Mouse (Mus musculus) liver, embryonic 11.5 days (tissue): ENCODE measurements around the gene Mical3. TPM values are rescaled to one million over a fixed set of nuclear protein-coding genes. Genes with fewer than 3 reads are reported as not detected.

ENCODE experiments used
- ATAC-seq: fragments of 200-750 bp; cut with Nextera tagmentation; replicated peaks from 2 replicates; pipeline ENCODE4 v1.8.0; 2017; ENCODE audit warnings: moderate number of reproducible peaks, mild to moderate bottlenecking, moderate TSS enrichment, moderate library complexity; ENCODE audit not compliant: low FRiP score
- DNase-seq: peaks from one replicate; pipeline ENCODE4 v3.0.0-alpha.2; 2017; ENCODE audit warnings: low spot score
- H3K27ac ChIP-seq: fragments of 300-500 bp; sonication (generic); 2 replicates; pipeline ENCODE4 v1.5.1; 2014; ENCODE audit warnings: mild to moderate bottlenecking, low read depth, low read length, control low read depth
- H3K27me3 ChIP-seq: fragments of 300-500 bp; sonication (generic); replicated peaks from 2 replicates; pipeline ENCODE4 v1.6.1; 2014; ENCODE audit warnings: low read length, mixed read lengths; ENCODE audit not compliant: control insufficient read depth, insufficient read depth
- H3K36me3 ChIP-seq: fragments of 300-500 bp; sonication (generic); 2 replicates; pipeline ENCODE4 v1.6.1; 2014; ENCODE audit warnings: mild to moderate bottlenecking, low read length, moderate library complexity, mixed read lengths; ENCODE audit not compliant: control insufficient read depth, insufficient read depth
- H3K4me1 ChIP-seq: fragments of 300-500 bp; sonication (generic); replicated peaks from 2 replicates; pipeline ENCODE4 v1.6.1; 2014; ENCODE audit warnings: low read length, mixed read lengths; ENCODE audit not compliant: control insufficient read depth, insufficient read depth
- H3K4me2 ChIP-seq: fragments of 300-500 bp; sonication (generic); 2 replicates; pipeline ENCODE4 v1.6.1; 2014; ENCODE audit warnings: mild to moderate bottlenecking, control low read depth, moderate library complexity
- H3K4me3 ChIP-seq: fragments of 300-500 bp; sonication (generic); 2 replicates; pipeline ENCODE4 v1.5.1; 2014; ENCODE audit warnings: low read depth, low read length, control low read depth
- H3K9ac ChIP-seq: fragments of 300-500 bp; sonication (generic); 2 replicates; pipeline ENCODE4 v1.6.1; 2014; ENCODE audit warnings: low read depth, low read length, control low read depth
- H3K9me3 ChIP-seq: fragments of 300-500 bp; sonication (generic); 2 replicates; pipeline ENCODE4 v1.6.1; 2016; ENCODE audit warnings: low read length, inconsistent platforms, mixed read lengths; ENCODE audit not compliant: control insufficient read depth
- WGBS: fragments of 180-500 bp; shearing (Covaris S2); extraction: QIAGEN DNeasy Blood & Tissue Kit; methylation state at CpG from one replicate; pipeline ENCODE4 v1.1.7; 2014; 5-methylcytosine and 5-hydroxymethylcytosine counted together
- polyA plus RNA-seq: library from polyadenylated mRNA; unstranded; fragments of >200 nt; fragmentation: Nextera tagmentation; extraction: Ambion mirVana; gene quantifications from 2 replicates; pipeline ENCODE4 v1.2.1, GENCODE M21; 2014

Gene Mical3
- polyA plus RNA-seq, 1 experiment from 2014 or later: 20.2 TPM

- Histone ChIP-seq H3K27me3 (no peaks in the 10 kb centered on the region), H3K36me3 (peaks cover 3% of the 10 kb centered on the region), H3K27ac (no peak overlapping the region), H3K9me3 (no peaks in the 10 kb centered on the region), H3K4me3 (no peak overlapping the region), H3K4me2 (no peak overlapping the region), H3K4me1 (peaks cover 13% of the 10 kb centered on the region; the same call in 1 of the 2 replicates), H3K9ac (no peak overlapping the region)
- no peak for DNase-seq
- ATAC-seq: no peak
- WGBS: 86% methylated on average over 3 of the region's 3 CpGs
These were observed 191.0 kb downstream of the Mical3 start for GRCm38 (mm10) chr6:120939783-120940182.

- ATAC-seq (no peak; the same call in 1 of the 2 replicates), DNase-seq (no peak)
- Histone ChIP-seq H3K27ac (no peak overlapping the region), H3K4me2 (no peak overlapping the region), H3K9ac (no peak overlapping the region), H3K4me1 (peaks cover 12% of the 10 kb centered on the region; the same call in 1 of the 2 replicates), H3K9me3 (no peaks in the 10 kb centered on the region), H3K4me3 (no peak overlapping the region), H3K27me3 (no peaks in the 10 kb centered on the region), H3K36me3 (peaks cover 12% of the 10 kb centered on the region)
- WGBS: 86% methylated on average over 12 of the region's 12 CpGs
These were observed 191.9 kb downstream of the Mical3 start for GRCm38 (mm10) chr6:120938763-120939450.

- Histone ChIP-seq H3K27me3 (no peaks in the 10 kb centered on the region), H3K9me3 (no peaks in the 10 kb centered on the region), H3K4me1 (peaks cover 5% of the 10 kb centered on the region; the same call in 1 of the 2 replicates), H3K4me2 (no peak overlapping the region), H3K36me3 (peaks cover 12% of the 10 kb centered on the region), H3K27ac (no peak overlapping the region), H3K9ac (no peak overlapping the region), H3K4me3 (no peak overlapping the region)
- ATAC-seq: peak; percentile 49
- WGBS: 76% methylated on average over 11 of the region's 11 CpGs
- DNase-seq: no peak
These were observed 192.7 kb downstream of the Mical3 start for GRCm38 (mm10) chr6:120937999-120938608.

- ATAC-seq (no peak), DNase-seq (no peak)
- Histone ChIP-seq H3K4me3 (no peak overlapping the region), H3K27me3 (no peaks in the 10 kb centered on the region), H3K4me1 (peaks cover 10% of the 10 kb centered on the region; the same call in 1 of the 2 replicates), H3K4me2 (no peak overlapping the region), H3K36me3 (peaks cover 16% of the 10 kb centered on the region), H3K9me3 (no peaks in the 10 kb centered on the region), H3K9ac (no peak overlapping the region), H3K27ac (no peak overlapping the region)
- WGBS: 82% methylated on average over 16 of the region's 16 CpGs
These were observed 193.6 kb downstream of the Mical3 start for GRCm38 (mm10) chr6:120937104-120937617.

- DNase-seq (no peak), ATAC-seq (no peak)
- peaks cover 17% of the 10 kb centered on the region for H3K4me1 ChIP-seq
- 79% methylated on average over 4 of the region's 4 CpGs for WGBS
- H3K9me3 ChIP-seq: no peaks in the 10 kb centered on the region
- no peak overlapping the region for H3K4me2 ChIP-seq
- no peak overlapping the region for H3K9ac ChIP-seq
- H3K27me3 ChIP-seq: no peaks in the 10 kb centered on the region
- no peak overlapping the region for H3K27ac ChIP-seq
- peaks cover 16% of the 10 kb centered on the region for H3K36me3 ChIP-seq
- no peak overlapping the region for H3K4me3 ChIP-seq
These were observed 196.6 kb downstream of the Mical3 start for GRCm38 (mm10) chr6:120934176-120934575.

- no peak for ATAC-seq
- peaks cover 16% of the 10 kb centered on the region for H3K36me3 ChIP-seq
- no peaks in the 10 kb centered on the region for H3K27me3 ChIP-seq
- H3K9ac ChIP-seq: no peak overlapping the region
- WGBS: 85% methylated on average over 7 of the region's 7 CpGs
- H3K27ac ChIP-seq: no peak overlapping the region
- H3K4me1 ChIP-seq: peaks cover 17% of the 10 kb centered on the region
- DNase-seq: no peak
- no peak overlapping the region for H3K4me2 ChIP-seq
- H3K4me3 ChIP-seq: no peak overlapping the region
- no peaks in the 10 kb centered on the region for H3K9me3 ChIP-seq
These were observed 197.1 kb downstream of the Mical3 start for GRCm38 (mm10) chr6:120933670-120934069.

GRCm38 (mm10) chr6:120932597-120932996 lies 198.2 kb downstream of the Mical3 start:
- Histone ChIP-seq H3K4me3 (no peak overlapping the region), H3K36me3 (peaks cover 16% of the 10 kb centered on the region), H3K9ac (no peak overlapping the region), H3K4me2 (no peak overlapping the region), H3K9me3 (no peaks in the 10 kb centered on the region), H3K4me1 (peaks cover 12% of the 10 kb centered on the region), H3K27ac (no peak overlapping the region), H3K27me3 (no peaks in the 10 kb centered on the region)
- 59% methylated on average over 12 of the region's 12 CpGs for WGBS
- peak; percentile 18; the same call in 1 of the 2 replicates for ATAC-seq
- DNase-seq: no peak

GRCm38 (mm10) chr6:120930450-120931306 lies 200.1 kb downstream of the Mical3 start:
- 72% methylated on average over 6 of the region's 6 CpGs for WGBS
- peaks cover 16% of the 10 kb centered on the region for H3K36me3 ChIP-seq
- no peaks in the 10 kb centered on the region for H3K27me3 ChIP-seq
- peak; percentile 56 for ATAC-seq
- H3K27ac ChIP-seq: no peak overlapping the region
- 0 out of 2 replicates have a peak overlapping the region, but pooled peaks have one; percentile 18 for H3K9ac ChIP-seq
- no peak overlapping the region for H3K4me2 ChIP-seq
- no peak overlapping the region for H3K4me3 ChIP-seq
- no peak for DNase-seq
- peaks cover 12% of the 10 kb centered on the region for H3K4me1 ChIP-seq
- no peaks in the 10 kb centered on the region for H3K9me3 ChIP-seq
